Comparison of ENCODE assay signal across 8 mouse cellular contexts in the genomic region with DNA sequence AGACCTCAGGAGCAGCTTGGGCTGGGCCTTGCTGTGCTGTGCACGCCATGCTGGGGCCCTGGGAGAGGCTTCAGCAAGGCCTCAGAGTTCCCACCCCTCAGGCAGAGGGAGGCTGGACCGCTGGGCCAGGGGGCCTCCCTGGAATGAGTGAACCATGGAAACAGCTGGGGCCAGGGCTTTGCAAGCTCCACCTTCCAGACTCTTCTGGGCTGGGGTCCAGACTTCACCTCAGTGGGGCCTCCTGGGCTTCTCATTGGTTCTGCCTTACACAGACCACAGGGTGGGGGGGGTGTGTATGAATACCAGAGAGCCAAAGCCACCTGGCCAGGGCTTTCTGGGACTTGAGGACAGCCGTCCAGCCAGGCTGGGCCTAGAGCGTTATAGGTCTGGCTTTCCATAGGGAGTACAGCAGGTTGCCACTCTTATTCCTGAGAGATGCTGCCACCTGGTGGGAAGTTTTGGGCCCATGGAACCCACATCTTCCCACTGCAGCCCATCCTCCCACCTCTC. TPM values are rescaled to one million over a fixed set of nuclear protein-coding genes. Genes with fewer than 3 reads are reported as not detected.
DNase-seq lines count a peak whose midpoint lies in the region; ATAC-seq and TF ChIP-seq lines count a peak whose summit lies in the region.

No protein-coding gene starts in this region.

- H3K36me3 ChIP-seq in embryonic facial prominence, embryonic 15.5 days = no peaks in the 10 kb centered on the region; the same call in 1 of the 2 replicates
- no peaks in the 10 kb centered on the region for H3K36me3 ChIP-seq in hindbrain, postnatal 0 days (ENCODE audit: insufficient read depth, low read length)
- H3K36me3 ChIP-seq in liver, adult 2 months (ENCODE audit: control insufficient read depth, insufficient read depth, low read length) = no peaks in the 10 kb centered on the region
- H3K36me3 ChIP-seq in neural tube, embryonic 14.5 days (ENCODE audit: control insufficient read depth, insufficient read depth, low read length) = no peaks in the 10 kb centered on the region

- ATAC-seq in embryonic facial prominence, embryonic 15.5 days (ENCODE audit: insufficient number of reproducible peaks, low FRiP score, low TSS enrichment, low read depth) = peak; percentile 90
- peak; percentile 70; the same call in 1 of the 2 replicates for ATAC-seq in hindbrain, postnatal 0 days
- peak; percentile 79 for ATAC-seq in neural tube, embryonic 14.5 days (ENCODE audit: low read depth)

- no peaks in the 10 kb centered on the region for H3K79me2 ChIP-seq in liver, adult 2 months (ENCODE audit: control insufficient read depth, insufficient read depth, low read length)

- H3K9me3 ChIP-seq in embryonic facial prominence, embryonic 15.5 days (replicated peaks) = no peaks in the 10 kb centered on the region
- no peaks in the 10 kb centered on the region for H3K9me3 ChIP-seq in hindbrain, postnatal 0 days (ENCODE audit: low read length)
- H3K9me3 ChIP-seq in neural tube, embryonic 14.5 days (ENCODE audit: control insufficient read depth, low read length) = no peaks in the 10 kb centered on the region

- no peaks in the 10 kb centered on the region for H3K27me3 ChIP-seq in embryonic facial prominence, embryonic 15.5 days
- no peaks in the 10 kb centered on the region for H3K27me3 ChIP-seq in hindbrain, postnatal 0 days (ENCODE audit: insufficient read depth, low read length)
- no peaks in the 10 kb centered on the region for H3K27me3 ChIP-seq in liver, adult 2 months (ENCODE audit: control insufficient read depth, insufficient read depth, low read length)
- no peaks in the 10 kb centered on the region for H3K27me3 ChIP-seq in neural tube, embryonic 14.5 days (ENCODE audit: control insufficient read depth, insufficient read depth, low read length)

- H3K4me1 ChIP-seq in embryonic facial prominence, embryonic 15.5 days = peaks cover 14% of the 10 kb centered on the region
- H3K4me1 ChIP-seq in hindbrain, postnatal 0 days (ENCODE audit: insufficient read depth, low read length) = no peaks in the 10 kb centered on the region
- H3K4me1 ChIP-seq in liver, adult 2 months (ENCODE audit: control insufficient read depth, insufficient read depth, low read length) = no peaks in the 10 kb centered on the region
- H3K4me1 ChIP-seq in neural tube, embryonic 14.5 days (ENCODE audit: control insufficient read depth, insufficient read depth, low read length) = 0 out of 2 replicates have a peak, but pooled peaks cover 2% of the 10 kb centered on the region

- H3K4me3 ChIP-seq in embryonic facial prominence, embryonic 15.5 days (replicated peaks) = peak overlapping the region; percentile 23
- no peak overlapping the region for H3K4me3 ChIP-seq in hindbrain, postnatal 0 days (ENCODE audit: low read length)
- H3K4me3 ChIP-seq in liver, adult 2 months (ENCODE audit: insufficient read depth, low read depth, low read length) = no peak overlapping the region
- no peak overlapping the region for H3K4me3 ChIP-seq in neural tube, embryonic 14.5 days (ENCODE audit: low read depth, low read length)

- peak overlapping the region; percentile 79 for H3K27ac ChIP-seq in embryonic facial prominence, embryonic 15.5 days (replicated peaks)
- H3K27ac ChIP-seq in hindbrain, postnatal 0 days = no peak overlapping the region
- no peak overlapping the region for H3K27ac ChIP-seq in liver, adult 2 months (replicated peaks; ENCODE audit: insufficient read depth, low read depth, low read length)
- no peak overlapping the region for H3K27ac ChIP-seq in neural tube, embryonic 14.5 days (ENCODE audit: low read depth, low read length)

- TF ChIP-seq CTCF in hindbrain, postnatal 0 days (IDR thresholded peaks at IDR 0.05; ENCODE audit: low read depth) = peak; percentile 64
- peak; percentile 67 for TF ChIP-seq CTCF in liver, adult 2 months (IDR thresholded peaks at IDR 0.05; ENCODE audit: low read depth, low read length)

- WGBS in embryonic facial prominence, embryonic 15.5 days = 15% methylated on average over 4 of the region's 4 CpGs
- WGBS in hindbrain, postnatal 0 days = 26% methylated on average over 4 of the region's 4 CpGs
- 66% methylated on average over 4 of the region's 4 CpGs for WGBS in liver, adult 2 months
- 26% methylated on average over 4 of the region's 4 CpGs for WGBS in neural tube, embryonic 14.5 days

- peak overlapping the region; percentile 0; the same call in 1 of the 2 replicates for H3K9ac ChIP-seq in embryonic facial prominence, embryonic 15.5 days
- H3K9ac ChIP-seq in hindbrain, postnatal 0 days (replicated peaks; ENCODE audit: low read length) = no peak overlapping the region
- no peak overlapping the region for H3K9ac ChIP-seq in liver, adult 2 months (ENCODE audit: low read depth, low read length)
- no peak overlapping the region for H3K9ac ChIP-seq in neural tube, embryonic 14.5 days (replicated peaks; ENCODE audit: low read depth, low read length)

- peak overlapping the region; percentile 35 for H3K4me2 ChIP-seq in embryonic facial prominence, embryonic 15.5 days (replicated peaks)
- H3K4me2 ChIP-seq in hindbrain, postnatal 0 days (ENCODE audit: low read depth, low read length) = no peak overlapping the region
- 0 out of 2 replicates have a peak overlapping the region, but pooled peaks have one; percentile 6 for H3K4me2 ChIP-seq in neural tube, embryonic 14.5 days (ENCODE audit: low read depth, low read length)

- DNase-seq in cerebellum, adult 18-20 months = peak; percentile 37 to 42
- no peak for DNase-seq in cerebellum, adult 11-12 months
- DNase-seq in 416B (ENCODE audit: low read depth) = peak; percentile 48
- peak; percentile 51 for DNase-seq in hindbrain, postnatal 0 days (ENCODE audit: low spot score)
- peak; percentile 19 for DNase-seq in liver, adult 2 months (ENCODE audit: extremely low read depth, low read depth, low spot score)
- no peak for DNase-seq in Muller cell, postnatal 12 days (ENCODE audit: inconsistent ontology term)

- no peak for TF ChIP-seq POLR2A in liver, adult 2 months (IDR thresholded peaks at IDR 0.05; ENCODE audit: extremely low read depth, insufficient read depth, low read length)

RNA-seq across cellular contexts. Expression of a gene that starts 7.3 kb away (rescaled TPM):
- 12.0 and 12.5 TPM in 2 replicates for polyA plus RNA-seq in embryonic facial prominence, embryonic 15.5 days (2015; fragmentation: Nextera tagmentation; extraction: Ambion mirVana)
- 2.1 and 3.0 TPM in 2 replicates for total RNA-seq in hindbrain, postnatal 0 days (2014; rRNA removed)
- polyA plus RNA-seq in hindbrain, postnatal 0 days (2015; fragmentation: Nextera tagmentation; extraction: Ambion mirVana) = 2.0 and 2.6 TPM in 2 replicates
- total RNA-seq in liver, adult 2 months (2014; rRNA removed) = under 0.01 and 0.07 TPM in 2 replicates
- polyA plus RNA-seq in liver, adult 2 months (2012; rRNA removed) = 0.02 TPM in 1 of 2 replicates, not detected in the other
- 1.6 and 2.1 TPM in 2 replicates for polyA plus RNA-seq in neural tube, embryonic 14.5 days (2014; fragmentation: Nextera tagmentation; extraction: Ambion mirVana)

RNA-seq across cellular contexts. Expression of a gene that starts 18.1 kb away (rescaled TPM):
- polyA plus RNA-seq in embryonic facial prominence, embryonic 15.5 days (2015; fragmentation: Nextera tagmentation; extraction: Ambion mirVana) = 104 TPM in 2 replicates
- total RNA-seq in hindbrain, postnatal 0 days (2014; rRNA removed) = 106 and 118 TPM in 2 replicates
- polyA plus RNA-seq in hindbrain, postnatal 0 days (2015; fragmentation: Nextera tagmentation; extraction: Ambion mirVana) = 101 and 102 TPM in 2 replicates
- total RNA-seq in liver, adult 2 months (2014; rRNA removed) = 11.9 and 13.4 TPM in 2 replicates
- polyA plus RNA-seq in liver, adult 2 months (2012; rRNA removed) = 45.6 and 47.7 TPM in 2 replicates
- polyA plus RNA-seq in neural tube, embryonic 14.5 days (2014; fragmentation: Nextera tagmentation; extraction: Ambion mirVana) = 51.5 and 71.8 TPM in 2 replicates

RNA-seq across cellular contexts. Expression of a gene that starts 19.0 kb away (rescaled TPM):
- 1.2 and 1.4 TPM in 2 replicates for polyA plus RNA-seq in embryonic facial prominence, embryonic 15.5 days (2015; fragmentation: Nextera tagmentation; extraction: Ambion mirVana)
- total RNA-seq in hindbrain, postnatal 0 days (2014; rRNA removed) = 1.2 and 1.9 TPM in 2 replicates
- polyA plus RNA-seq in hindbrain, postnatal 0 days (2015; fragmentation: Nextera tagmentation; extraction: Ambion mirVana) = 1.1 and 1.4 TPM in 2 replicates
- 1.3 and 3.4 TPM in 2 replicates for total RNA-seq in liver, adult 2 months (2014; rRNA removed)
- polyA plus RNA-seq in liver, adult 2 months (2012; rRNA removed) = 0.91 and 2.5 TPM in 2 replicates
- polyA plus RNA-seq in neural tube, embryonic 14.5 days (2014; fragmentation: Nextera tagmentation; extraction: Ambion mirVana) = 1.8 and 2.4 TPM in 2 replicates

RNA-seq across cellular contexts. Expression of a gene that starts 34.6 kb away (rescaled TPM):
- 576 and 606 TPM in 2 replicates for polyA plus RNA-seq in embryonic facial prominence, embryonic 15.5 days (2015; fragmentation: Nextera tagmentation; extraction: Ambion mirVana)
- 758 and 776 TPM in 2 replicates for total RNA-seq in hindbrain, postnatal 0 days (2014; rRNA removed)
- polyA plus RNA-seq in hindbrain, postnatal 0 days (2015; fragmentation: Nextera tagmentation; extraction: Ambion mirVana) = 708 and 751 TPM in 2 replicates
- total RNA-seq in liver, adult 2 months (2014; rRNA removed) = 363 and 420 TPM in 2 replicates
- polyA plus RNA-seq in liver, adult 2 months (2012; rRNA removed) = 616 and 625 TPM in 2 replicates
- polyA plus RNA-seq in neural tube, embryonic 14.5 days (2014; fragmentation: Nextera tagmentation; extraction: Ambion mirVana) = 456 and 461 TPM in 2 replicates

Comparison
In these comparisons a context has a peak if more than half of its experiments do, and no peak if none do; other contexts are left out.
1. DNase-seq: peak in cerebellum, adult 18-20 months (2 of 2), 416B (single experiment), hindbrain, postnatal 0 days (single experiment) and liver, adult 2 months (single experiment); none in cerebellum, adult 11-12 months (single experiment) and Muller cell, postnatal 12 days (single experiment).
2. Peak in every context shown above with its lines, with median percentiles within 50 percentile points of each other: ATAC-seq.